Mouse (Mus musculus): ENCODE measurements around the gene Gast. TPM values are rescaled to one million over a fixed set of nuclear protein-coding genes. Genes with fewer than 3 reads are reported as not detected.
"Not testable (repeated sequence)": the region's sequence is repeated elsewhere in the genome, so short reads cannot be mapped to it uniquely, and the experiment has no call there.

Gast gene
- polyA plus RNA-seq, 1 experiment from 2014 or later = not detected

DNA sequence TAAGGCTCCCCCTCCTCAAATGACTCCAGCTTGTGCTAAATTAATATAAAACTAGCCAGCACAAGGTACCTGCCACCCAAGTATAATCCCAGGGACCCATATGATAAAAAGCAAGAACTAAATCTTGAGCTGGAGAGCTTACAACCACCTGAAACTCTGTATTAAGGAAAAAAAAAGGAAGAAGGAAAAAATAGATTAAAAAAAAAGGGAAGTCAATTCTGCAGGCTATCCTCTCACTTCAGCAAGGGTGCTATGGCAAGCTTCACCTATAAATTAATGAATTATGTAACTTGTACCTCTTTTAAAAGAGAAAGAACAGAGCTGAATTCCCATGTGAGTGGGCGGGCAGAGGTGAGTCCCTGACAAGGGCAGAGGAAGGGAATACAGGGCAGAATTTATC lies 22.6 kb upstream of the Gast start:
- no peaks in the 10 kb centered on the region for H3K27me3 ChIP-seq (ENCODE audit: low read depth, poor library complexity, severe bottlenecking)
- WGBS = 91% methylated on average over 1 of the region's 1 CpGs

DNA sequence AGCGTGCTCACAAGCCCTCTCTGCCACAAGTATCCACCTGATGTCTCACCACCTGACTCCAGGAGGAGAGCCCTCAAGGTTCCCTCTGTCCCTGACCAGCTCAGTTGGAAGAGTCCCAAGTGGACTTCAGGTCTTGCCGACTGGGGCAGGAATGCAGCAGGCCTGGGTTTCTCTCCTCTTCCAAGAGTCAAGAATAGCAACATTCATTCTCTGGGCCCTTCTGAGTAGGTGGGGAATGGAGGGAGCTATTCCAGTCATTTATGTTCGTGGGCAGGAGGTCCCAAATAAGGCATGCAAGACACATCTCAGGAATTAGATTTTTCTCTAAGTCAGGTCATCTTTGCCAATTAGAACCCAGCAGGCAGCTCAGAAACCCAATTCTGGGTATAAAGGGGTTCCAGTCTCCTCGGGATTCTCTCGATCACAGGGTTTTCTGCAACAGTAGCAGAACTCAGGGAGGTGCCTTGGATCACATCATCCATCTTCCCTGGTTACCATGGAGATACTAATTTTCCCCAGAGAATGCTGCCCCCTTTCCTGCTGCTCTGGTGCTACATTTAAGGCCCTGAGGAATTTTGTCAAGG lies 22.0 kb upstream of the Gast start:
- Histone ChIP-seq H3K27me3 (ENCODE audit: low read depth, poor library complexity, severe bottlenecking) (no peaks in the 10 kb centered on the region), H3K4me1 (peaks cover 23% of the 10 kb centered on the region), H3K4me3 (no peak overlapping the region), H3K9me3 (replicated peaks) (no peaks in the 10 kb centered on the region), H3K36me3 (no peaks in the 10 kb centered on the region), H3K27ac (replicated peaks) (no peak overlapping the region)
- no peak for DNase-seq (ENCODE audit: low spot score)
- 42% methylated on average over 5 of the region's 5 CpGs for WGBS

More for the DNA sequence above, 22.6 kb upstream of the Gast start:
- no peak for DNase-seq (ENCODE audit: low spot score)
- Histone ChIP-seq H3K9me3 (replicated peaks) (no peaks in the 10 kb centered on the region), H3K4me3 (no peak overlapping the region), H3K36me3 (no peaks in the 10 kb centered on the region), H3K4me1 (peaks cover 23% of the 10 kb centered on the region), H3K27ac (replicated peaks) (no peak overlapping the region)

DNA sequence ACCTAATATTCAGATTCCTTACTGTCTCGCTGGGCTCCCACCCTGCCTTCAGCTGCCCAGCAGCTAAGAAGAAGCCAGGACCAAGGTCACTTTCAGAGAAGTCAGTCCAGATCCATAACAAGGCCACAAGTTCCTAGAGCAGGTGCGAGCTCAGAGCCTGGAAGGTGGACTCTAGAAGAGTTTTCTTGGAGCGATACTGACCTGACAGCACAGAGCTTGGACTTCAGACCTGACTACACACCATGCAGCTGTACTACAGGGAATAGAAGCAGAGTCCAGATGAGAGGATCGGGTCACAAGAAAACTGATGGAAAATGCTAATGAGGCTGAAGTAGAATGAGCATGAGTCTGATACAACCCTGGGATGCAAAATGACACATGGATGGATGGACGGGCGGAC lies 20.8 kb upstream of the Gast start:
- WGBS = 94% methylated on average over 6 of the region's 6 CpGs
- no peaks in the 10 kb centered on the region for H3K36me3 ChIP-seq
- no peaks in the 10 kb centered on the region for H3K9me3 ChIP-seq (replicated peaks)
- H3K4me1 ChIP-seq = peaks cover 23% of the 10 kb centered on the region
- DNase-seq (ENCODE audit: low spot score) = no peak
- H3K4me3 ChIP-seq = no peak overlapping the region
- no peaks in the 10 kb centered on the region for H3K27me3 ChIP-seq (ENCODE audit: low read depth, poor library complexity, severe bottlenecking)
- H3K27ac ChIP-seq (replicated peaks) = no peak overlapping the region

DNA sequence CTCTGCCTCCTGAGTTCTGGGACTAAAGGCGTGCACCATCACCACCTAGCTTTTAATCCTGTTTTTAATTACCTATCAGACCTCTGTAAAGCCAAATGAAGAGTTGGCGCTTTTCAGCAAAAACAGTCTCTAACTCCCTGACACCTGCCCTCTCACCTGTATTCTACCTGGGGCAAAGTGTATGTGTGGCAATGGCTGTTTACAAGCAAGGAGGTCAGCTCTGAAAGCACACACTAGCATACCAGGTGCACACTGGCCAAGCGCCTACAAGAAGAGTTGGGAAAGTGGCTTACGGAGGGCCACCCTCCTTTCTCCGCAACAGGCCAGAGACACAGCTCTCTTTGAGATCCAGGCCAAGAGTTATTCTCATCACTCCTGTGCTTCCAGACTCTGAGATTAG lies 18.8 kb upstream of the Gast start:
- H3K27ac ChIP-seq (replicated peaks) = no peak overlapping the region
- DNase-seq (ENCODE audit: low spot score) = no peak
- WGBS = 94% methylated on average over 5 of the region's 5 CpGs
- no peaks in the 10 kb centered on the region for H3K27me3 ChIP-seq (ENCODE audit: low read depth, poor library complexity, severe bottlenecking)
- peaks cover 28% of the 10 kb centered on the region for H3K4me1 ChIP-seq
- H3K9me3 ChIP-seq (replicated peaks) = no peaks in the 10 kb centered on the region
- no peak overlapping the region for H3K4me3 ChIP-seq
- peaks cover 1% of the 10 kb centered on the region; the same call in 1 of the 2 replicates for H3K36me3 ChIP-seq

DNA sequence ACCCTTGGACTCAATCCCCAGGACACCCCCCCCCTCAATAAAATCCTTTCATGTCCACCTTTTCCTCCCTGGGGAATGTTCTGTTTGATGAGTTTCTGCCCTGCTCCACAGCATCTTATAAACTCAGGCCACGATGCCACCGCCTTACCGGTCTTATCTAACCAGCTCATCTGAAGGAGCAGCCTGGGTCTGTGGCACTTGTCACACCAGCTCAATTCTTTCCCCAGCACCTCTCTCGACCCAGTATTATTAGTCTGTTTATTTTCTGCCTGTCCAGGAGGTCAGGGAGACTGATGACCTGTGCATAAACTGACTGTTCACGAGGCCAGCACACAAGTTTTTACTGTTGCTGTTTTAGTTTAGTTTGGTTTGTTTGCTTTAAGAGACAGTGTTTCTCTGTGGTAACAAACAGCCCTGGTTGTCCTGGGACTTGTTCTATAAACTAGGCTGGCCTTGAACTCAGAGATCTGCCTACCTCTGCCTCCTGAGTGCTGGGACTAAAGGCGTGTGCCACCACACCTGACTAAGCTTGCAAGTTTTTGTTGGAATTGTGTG lies 16.3 kb upstream of the Gast start:
- Histone ChIP-seq H3K9me3 (replicated peaks) (no peaks in the 10 kb centered on the region), H3K4me3 (no peak overlapping the region), H3K36me3 (peaks cover 25% of the 10 kb centered on the region), H3K27me3 (ENCODE audit: low read depth, poor library complexity, severe bottlenecking) (no peaks in the 10 kb centered on the region), H3K4me1 (peaks cover 23% of the 10 kb centered on the region), H3K27ac (replicated peaks) (no peak overlapping the region)
- 84% methylated on average over 6 of the region's 6 CpGs for WGBS
- DNase-seq (ENCODE audit: low spot score) = no peak

DNA sequence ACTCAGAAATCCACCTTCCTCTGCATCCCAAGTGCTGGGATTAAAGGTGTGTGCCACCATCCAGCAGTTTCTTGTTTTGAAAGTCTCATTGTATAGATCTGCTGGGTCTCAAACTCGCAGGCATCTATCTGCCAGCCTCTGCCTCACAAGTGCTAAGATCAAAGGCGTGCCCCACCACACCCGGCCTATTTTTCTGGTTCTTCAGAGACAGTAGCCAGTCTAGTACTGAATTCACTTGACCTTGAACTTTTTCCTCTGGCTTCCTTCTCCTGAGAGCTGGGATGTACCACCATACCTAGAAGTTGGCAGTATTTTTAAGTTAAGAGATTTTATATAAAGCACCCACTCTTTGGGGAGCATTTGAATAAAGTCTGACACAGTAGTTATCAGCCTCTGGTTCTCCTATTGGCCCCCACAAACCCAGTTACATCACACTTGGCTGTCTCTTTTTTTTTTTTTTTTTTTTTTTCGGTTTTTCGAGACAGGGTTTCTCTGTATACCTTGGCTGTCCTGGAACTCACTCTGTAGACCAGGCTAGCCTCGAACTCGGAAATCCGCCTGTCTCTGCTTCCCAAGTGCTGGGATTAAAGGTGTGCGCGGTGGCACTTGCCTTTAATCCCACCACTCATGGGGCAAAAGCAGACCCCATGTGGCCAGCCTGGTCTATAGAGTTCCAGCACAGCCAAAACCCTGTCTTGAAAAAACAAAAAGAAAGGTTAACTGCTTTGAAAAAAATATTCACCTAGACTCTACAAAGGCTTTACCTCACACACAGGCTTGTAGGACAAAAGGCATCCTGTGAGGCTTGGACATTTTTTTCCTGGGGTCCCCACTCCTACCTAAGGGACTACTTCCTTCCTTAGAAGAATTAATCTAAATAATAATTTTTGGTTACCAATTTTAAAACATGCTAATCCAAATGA lies 15.4 kb upstream of the Gast start:
- H3K27me3 ChIP-seq (ENCODE audit: low read depth, poor library complexity, severe bottlenecking) = no peaks in the 10 kb centered on the region
- peaks cover 23% of the 10 kb centered on the region for H3K4me1 ChIP-seq
- H3K27ac ChIP-seq (replicated peaks) = peak overlapping the region; percentile 99

DNA sequence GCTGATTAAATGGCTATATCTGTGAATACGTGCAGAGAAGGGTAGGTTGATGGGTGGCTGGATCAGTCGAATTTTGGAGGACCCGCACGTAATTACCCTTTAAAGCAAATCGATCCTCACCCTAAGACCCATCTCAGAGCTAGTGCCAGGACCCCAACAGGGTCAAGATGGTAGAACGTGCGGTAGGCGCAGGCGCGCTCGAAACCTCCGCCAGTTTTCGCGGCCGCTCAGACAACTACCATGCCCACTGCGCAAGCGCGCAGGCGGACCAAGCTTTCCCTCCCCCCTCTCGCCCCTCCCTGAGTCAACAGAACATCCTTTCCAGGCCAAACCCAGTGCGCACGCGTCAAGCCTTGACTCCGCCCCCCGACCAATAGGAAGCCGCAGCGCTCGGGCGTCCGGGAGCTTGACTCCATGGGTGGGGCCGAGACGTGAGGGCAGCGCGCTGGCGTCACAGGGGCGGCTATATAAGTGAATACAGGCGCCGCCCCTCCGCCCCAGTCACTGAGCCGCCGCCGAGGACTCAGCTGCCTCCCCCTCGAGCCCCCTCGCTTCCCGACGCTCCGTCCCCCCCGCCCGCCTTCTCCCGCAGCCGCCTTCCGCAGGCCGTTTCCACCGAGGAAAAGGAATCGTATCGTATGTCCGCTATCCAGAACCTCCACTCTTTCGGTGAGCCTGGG lies 14.6 kb upstream of the Gast start, which contains the start of gene Eif1:
Gene Eif1, plus strand, starts transcription at position 394 of the 680 bp plus-strand sequence.
- peaks cover 26% of the 10 kb centered on the region for H3K36me3 ChIP-seq
- H3K9me3 ChIP-seq (replicated peaks) = no peaks in the 10 kb centered on the region
- H3K4me3 ChIP-seq = peak within 1 kb of the TSS; percentile 93
- no peaks in the 10 kb centered on the region for H3K27me3 ChIP-seq (ENCODE audit: low read depth, poor library complexity, severe bottlenecking)
- under 1% methylated on average over 55 of the region's 58 CpGs for WGBS
- DNase-seq (ENCODE audit: low spot score) = peak; percentile 100
- H3K4me1 ChIP-seq = peaks cover 21% of the 10 kb centered on the region
- H3K27ac ChIP-seq (replicated peaks) = peak within 1 kb of the TSS; percentile 99

More for the DNA sequence above, 15.4 kb upstream of the Gast start:
- H3K9me3 ChIP-seq (replicated peaks) = no peaks in the 10 kb centered on the region
- WGBS = 90% methylated on average over 10 of the region's 10 CpGs
- peak overlapping the region; percentile 93 for H3K4me3 ChIP-seq
- DNase-seq (ENCODE audit: low spot score) = no peak
- H3K36me3 ChIP-seq = peaks cover 26% of the 10 kb centered on the region

DNA sequence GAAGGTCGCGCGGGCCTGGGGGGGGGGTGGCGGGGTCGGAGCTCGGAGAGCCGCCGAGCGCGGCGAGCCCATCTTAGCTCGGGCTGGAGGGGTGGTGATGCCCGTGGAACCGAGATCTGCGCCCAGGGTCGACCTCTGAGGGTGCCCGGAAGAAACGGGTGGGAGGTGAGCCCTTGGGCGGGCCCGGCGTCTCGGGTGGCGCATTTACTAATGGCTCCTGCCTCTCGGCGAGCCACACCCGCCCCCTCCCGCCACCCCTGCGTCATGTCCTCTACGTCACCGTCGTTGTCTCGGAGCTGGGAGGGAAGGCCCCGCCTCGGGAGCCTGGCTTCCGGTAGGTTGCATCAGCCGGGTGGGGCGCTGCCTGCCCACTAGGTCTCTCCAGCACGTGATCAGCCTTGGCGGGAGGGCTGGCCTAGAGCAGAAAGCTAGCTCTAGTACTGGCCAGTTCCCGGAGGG lies 14.0 kb upstream of the Gast start:
- DNase-seq (ENCODE audit: low spot score) = peak; percentile 98
- Histone ChIP-seq H3K27ac (replicated peaks) (peak overlapping the region; percentile 99), H3K4me3 (peak overlapping the region; percentile 93), H3K36me3 (peaks cover 26% of the 10 kb centered on the region), H3K27me3 (ENCODE audit: low read depth, poor library complexity, severe bottlenecking) (no peaks in the 10 kb centered on the region), H3K4me1 (peaks cover 15% of the 10 kb centered on the region), H3K9me3 (replicated peaks) (no peaks in the 10 kb centered on the region)
- 0% methylated on average over 40 of the region's 40 CpGs for WGBS

DNA sequence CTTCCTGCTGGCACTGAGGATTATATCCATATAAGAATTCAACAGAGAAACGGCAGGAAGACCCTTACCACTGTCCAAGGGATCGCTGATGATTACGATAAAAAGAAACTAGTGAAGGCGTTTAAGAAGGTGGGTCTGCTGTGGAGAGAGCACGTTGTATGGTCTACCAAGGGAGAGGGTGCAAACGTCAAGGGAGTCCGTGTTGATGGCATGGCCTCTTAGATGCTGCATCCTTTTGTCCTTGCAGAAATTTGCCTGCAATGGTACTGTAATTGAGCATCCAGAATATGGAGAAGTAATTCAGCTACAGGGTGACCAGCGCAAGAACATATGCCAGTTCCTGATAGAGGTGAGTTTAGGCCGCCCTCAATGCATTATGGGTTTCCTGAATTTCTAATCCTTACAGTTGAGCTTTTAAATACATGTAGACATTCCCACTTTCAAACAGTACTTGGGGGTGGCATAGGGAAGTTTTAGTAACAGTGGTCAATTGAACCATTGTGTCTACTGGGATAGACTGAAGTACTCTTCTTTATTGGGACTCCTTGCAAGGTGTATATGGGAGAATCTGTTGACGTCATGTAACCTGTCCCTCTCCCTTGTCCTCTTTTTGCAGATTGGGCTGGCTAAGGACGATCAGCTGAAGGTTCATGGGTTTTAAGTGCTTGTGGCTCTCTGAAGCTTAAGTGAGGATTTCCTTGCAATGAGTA lies 13.4 kb upstream of the Gast start:
- not testable (repeated sequence) for H3K9me3 ChIP-seq (replicated peaks); DNase-seq (ENCODE audit: low spot score); H3K27me3 ChIP-seq (ENCODE audit: low read depth, poor library complexity, severe bottlenecking)
- Histone ChIP-seq H3K36me3 (peaks cover 26% of the 10 kb centered on the region), H3K4me3 (peak overlapping the region; percentile 93), H3K4me1 (peaks cover 10% of the 10 kb centered on the region), H3K27ac (replicated peaks) (peak overlapping the region; percentile 99)
- 19% methylated on average over 11 of the region's 11 CpGs for WGBS

DNA sequence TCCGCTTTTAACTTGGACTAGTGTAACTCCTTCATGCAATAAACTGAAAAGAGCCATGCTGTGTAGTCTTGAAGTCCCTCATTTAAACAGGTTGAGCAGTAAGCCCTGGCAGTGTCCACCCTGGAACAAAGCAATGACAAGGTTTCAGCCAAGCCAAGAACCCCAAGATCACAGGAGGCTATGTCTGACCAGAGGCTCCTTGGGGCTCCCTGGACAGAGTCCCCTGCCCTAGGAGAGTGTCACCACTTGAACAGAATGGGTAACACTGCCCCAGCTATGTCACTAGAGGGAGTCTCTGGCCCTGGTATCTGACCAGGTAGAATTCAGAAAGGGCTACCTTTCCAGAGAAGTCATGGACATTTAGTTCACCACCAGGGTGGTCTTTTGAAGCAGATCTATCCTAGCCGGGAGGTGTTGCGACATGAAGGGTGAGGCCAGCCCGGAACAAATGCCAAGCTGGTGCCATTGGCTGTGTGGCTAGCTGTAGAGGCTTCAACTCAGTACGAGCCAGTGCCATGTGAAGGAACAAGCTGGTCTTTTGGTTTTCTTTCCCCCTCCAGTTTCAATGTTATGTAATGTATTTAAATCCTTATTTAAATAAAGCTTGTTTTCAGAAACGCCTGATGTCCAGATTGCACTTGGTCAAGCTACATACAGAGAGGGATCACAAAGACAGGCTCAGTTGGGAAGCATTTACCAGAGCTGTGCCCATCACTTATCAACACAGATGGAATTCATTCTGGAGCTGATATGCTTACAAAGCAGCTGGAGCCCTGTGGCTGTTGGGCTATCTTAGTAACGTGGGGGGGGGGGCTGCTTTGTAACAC lies 12.5 kb upstream of the Gast start:
- not testable (repeated sequence) for H3K9me3 ChIP-seq (replicated peaks); H3K27me3 ChIP-seq (ENCODE audit: low read depth, poor library complexity, severe bottlenecking); H3K27ac ChIP-seq (replicated peaks); DNase-seq (ENCODE audit: low spot score)
- Histone ChIP-seq H3K4me3 (peak overlapping the region; percentile 12; the same call in 1 of the 2 replicates), H3K4me1 (peaks cover 10% of the 10 kb centered on the region), H3K36me3 (peaks cover 26% of the 10 kb centered on the region)
- WGBS = 86% methylated on average over 7 of the region's 7 CpGs

DNA sequence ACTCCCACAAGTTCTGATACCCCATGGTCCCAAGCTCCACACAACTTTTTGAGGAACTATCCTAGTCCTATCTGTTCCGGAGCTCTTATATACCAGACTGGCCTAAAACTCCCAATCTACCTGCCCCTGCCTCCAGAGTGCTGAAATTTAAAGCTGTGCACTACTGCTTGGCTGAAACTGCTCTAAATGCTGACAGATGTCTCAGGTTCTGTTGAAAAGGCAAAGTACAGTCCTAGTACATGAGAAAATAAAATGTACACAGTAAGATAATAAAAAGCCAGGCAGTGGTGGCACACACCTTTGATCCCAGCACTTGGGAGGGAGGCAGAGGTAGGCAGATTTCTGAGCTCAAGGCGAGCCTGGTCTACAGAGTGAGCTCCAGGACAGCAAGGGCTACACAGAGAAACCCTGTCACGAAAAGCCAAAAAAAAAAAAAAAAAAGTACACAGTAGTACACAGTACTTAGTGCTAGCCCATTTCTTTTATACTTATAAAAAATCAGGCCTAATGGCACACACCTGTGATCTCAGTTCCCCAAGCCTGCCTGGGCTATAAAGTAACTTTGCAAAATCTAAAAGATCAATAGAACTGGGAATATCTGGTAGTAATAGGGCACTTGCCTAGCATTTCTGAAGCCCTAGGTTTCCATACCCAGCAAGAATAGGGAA lies 11.5 kb upstream of the Gast start:
- H3K27ac ChIP-seq (replicated peaks) = no peak overlapping the region
- H3K4me3 ChIP-seq = no peak overlapping the region
- H3K9me3 ChIP-seq (replicated peaks) = no peaks in the 10 kb centered on the region
- DNase-seq (ENCODE audit: low spot score) = no peak
- H3K27me3 ChIP-seq (ENCODE audit: low read depth, poor library complexity, severe bottlenecking) = no peaks in the 10 kb centered on the region
- H3K4me1 ChIP-seq = peaks cover 17% of the 10 kb centered on the region
- 65% methylated on average over 3 of the region's 3 CpGs for WGBS
- peaks cover 26% of the 10 kb centered on the region for H3K36me3 ChIP-seq
